Mouse (Mus musculus): ENCODE measurements around the gene Gm17622. TPM values are rescaled to one million over a fixed set of nuclear protein-coding genes. Genes with fewer than 3 reads are reported as not detected.

Gm17622 gene
- total RNA-seq, 4 experiments from 2014 or later = not detected

DNA sequence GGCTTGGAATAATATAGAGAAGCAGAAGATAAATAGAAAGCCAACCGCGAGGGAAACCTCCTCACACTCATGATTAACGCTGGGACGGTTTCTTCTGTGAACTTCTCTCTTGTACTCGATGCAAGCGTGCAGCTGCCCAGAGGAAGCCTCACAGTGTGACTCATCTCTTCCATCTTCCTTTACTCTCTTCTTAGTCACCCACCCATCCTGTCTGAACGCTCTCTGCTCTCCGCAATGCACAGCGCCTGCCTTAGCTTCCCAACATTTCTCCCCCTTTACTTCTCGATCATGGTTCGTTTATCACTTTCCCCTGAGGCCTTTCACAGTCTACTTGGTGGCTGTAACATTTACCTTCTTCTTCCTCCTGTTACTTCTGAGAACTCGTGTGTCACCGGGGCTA lies 20.1 kb downstream of the Gm17622 start:
- DNase-seq (ENCODE audit: low spot score in 2 of 2) = no peak

DNA sequence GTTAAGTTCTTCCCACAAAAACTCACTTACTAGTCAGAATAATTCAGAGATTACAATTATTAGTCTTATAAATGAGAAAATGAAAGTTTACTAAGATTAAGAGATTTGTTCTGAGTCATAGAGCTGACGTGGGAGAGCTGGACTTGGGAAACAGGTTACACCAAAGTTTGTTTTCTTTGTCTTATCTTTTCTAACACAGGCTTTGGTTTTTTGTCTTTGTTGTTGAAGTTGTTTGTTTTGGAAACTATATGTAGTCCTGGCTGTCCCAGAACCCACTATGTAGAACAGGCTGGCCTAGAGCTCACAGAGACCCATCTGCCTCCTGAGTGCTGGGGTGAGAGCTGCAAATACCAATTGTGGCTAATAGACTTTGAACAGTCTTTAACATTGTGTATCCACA lies 20.7 kb downstream of the Gm17622 start:
- DNase-seq (ENCODE audit: low spot score in 2 of 2) = no peak

DNA sequence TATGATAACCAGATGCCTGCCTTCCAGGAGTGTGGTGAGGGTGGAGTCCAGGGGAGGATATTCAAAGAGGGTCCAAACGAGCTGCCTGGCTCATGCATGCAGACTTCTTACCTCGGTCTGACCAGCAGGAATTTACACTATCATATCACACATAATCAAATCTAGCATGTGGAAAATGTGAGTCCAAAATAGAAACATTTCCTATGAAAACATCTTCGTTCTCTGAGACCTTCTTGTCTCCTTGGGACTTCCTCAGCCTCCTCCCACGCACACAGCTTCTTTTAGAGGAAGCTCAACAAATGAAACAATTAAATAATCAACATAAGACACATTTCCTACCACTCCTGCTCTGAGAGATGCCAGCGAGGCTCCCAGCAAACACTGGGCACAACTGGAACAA lies 21.4 kb downstream of the Gm17622 start:
- DNase-seq (ENCODE audit: low spot score in 2 of 2) = no peak

GRCm38 (mm10) chr13:96514154-96514942 lies 23.8 kb downstream of the Gm17622 start:
- no peak for DNase-seq (ENCODE audit: low spot score in 2 of 2)

DNA sequence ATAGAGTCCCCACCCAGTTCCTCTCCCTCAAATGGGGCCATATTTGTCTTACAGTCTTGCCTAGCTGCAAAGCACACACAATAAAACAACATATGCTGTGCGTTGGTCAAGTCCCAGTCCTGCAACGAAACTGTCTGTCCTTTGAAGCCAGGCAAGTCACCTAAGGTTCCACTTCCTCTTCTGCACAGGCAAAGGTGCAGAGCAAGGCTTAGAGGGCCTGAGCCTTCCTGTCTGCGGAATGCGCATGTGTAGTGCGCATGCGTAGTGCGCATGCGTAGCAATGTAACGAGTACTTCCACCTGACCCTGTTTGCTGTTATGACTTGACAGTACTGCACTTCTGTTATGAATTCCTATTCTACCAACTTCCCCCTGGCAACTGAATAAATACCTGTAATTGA lies 25.7 kb downstream of the Gm17622 start:
- no peak for DNase-seq (ENCODE audit: low spot score in 2 of 2)

- no peak for DNase-seq (ENCODE audit: low spot score in 2 of 2)
Measured at GRCm38 (mm10) chr13:96517335-96517734, 26.8 kb downstream of the Gm17622 start.

DNA sequence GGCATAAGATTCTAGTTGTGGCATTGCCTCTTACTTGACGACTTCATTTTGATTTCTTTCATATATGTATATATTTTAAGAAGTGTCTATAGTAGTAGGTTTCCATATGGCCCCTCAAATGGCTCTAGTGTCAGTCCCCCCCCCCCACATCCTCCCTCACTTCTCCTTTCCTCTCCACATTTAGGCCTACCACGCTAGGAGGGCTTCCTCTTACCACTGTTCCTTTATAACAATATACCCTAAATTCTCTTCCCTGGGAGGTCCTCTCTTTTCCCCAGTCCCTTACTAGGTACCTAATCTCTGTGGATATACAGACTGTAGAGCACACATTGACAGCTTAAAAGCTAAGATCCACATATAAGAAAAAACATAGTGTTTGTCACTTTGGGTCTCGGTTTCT lies 30.8 kb downstream of the Gm17622 start:
- no peak for DNase-seq (ENCODE audit: low spot score in 2 of 2)

DNA sequence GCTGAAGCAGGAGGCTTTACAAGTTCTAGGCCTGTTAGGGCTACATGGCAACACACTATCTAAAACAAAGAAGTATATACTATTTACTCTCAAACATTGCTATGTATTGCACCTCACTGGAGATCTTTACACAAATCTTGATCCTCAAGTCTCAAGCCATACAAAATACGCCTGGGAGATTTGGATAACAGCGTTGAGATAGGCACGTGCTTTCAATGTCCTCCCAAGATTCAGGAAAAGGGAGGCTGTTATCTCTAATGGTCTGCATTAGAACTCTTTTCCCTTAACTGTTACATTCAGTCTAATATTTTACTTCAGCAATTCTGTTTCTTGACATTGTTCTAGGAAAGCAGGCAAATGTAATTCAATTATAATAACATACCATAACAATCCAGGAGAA lies 36.5 kb downstream of the Gm17622 start:
- DNase-seq (ENCODE audit: low spot score in 2 of 2) = no peak

GRCm38 (mm10) chr13:96527856-96528255 lies 37.3 kb downstream of the Gm17622 start:
- DNase-seq (ENCODE audit: low spot score in 2 of 2) = no peak

- DNase-seq (ENCODE audit: low spot score in 2 of 2) = no peak
Measured at GRCm38 (mm10) chr13:96528776-96529175, 38.2 kb downstream of the Gm17622 start.

DNA sequence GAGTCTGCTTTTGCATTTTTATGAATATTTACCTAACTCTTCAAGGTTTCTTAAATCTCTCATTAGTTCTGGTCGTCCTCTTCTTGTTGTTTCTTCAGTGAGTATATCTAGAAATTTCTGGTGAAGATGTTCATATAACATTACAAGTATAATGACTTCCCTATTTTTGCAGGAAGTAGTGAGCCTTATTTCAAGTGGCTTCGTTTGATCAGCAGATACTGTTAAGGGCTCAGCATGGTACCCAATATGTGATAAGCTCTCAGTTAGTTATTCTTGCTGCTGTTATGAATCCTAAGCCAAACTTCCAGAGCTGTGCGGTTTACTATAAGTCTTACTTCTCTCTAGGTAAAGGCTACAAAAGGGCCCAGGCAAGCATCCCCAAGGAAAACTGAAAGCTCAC lies 39.0 kb downstream of the Gm17622 start:
- no peak for DNase-seq (ENCODE audit: low spot score in 2 of 2)

DNA sequence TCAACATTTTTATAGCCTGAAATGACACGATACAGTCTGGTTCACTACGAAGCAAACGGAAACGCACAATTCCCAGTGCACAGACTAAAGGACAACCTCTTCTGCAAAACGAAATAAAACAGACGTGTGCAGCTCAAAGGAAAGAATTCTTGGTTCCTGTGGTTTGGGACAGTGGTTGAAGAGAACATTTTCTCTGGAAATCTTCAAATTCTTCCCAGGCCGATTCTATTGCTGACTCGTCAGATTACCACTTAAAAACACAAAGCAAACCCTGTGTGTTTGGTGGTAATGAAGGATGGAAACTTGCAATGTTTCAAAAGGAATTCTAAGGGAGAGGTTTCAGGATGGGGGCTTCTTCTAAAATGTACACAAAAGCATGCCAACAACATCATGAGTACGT lies 39.5 kb downstream of the Gm17622 start:
- DNase-seq (ENCODE audit: low spot score in 2 of 2) = no peak

- no peak for DNase-seq (ENCODE audit: low spot score in 2 of 2)
Measured at GRCm38 (mm10) chr13:96532176-96532575, 41.6 kb downstream of the Gm17622 start.

DNA sequence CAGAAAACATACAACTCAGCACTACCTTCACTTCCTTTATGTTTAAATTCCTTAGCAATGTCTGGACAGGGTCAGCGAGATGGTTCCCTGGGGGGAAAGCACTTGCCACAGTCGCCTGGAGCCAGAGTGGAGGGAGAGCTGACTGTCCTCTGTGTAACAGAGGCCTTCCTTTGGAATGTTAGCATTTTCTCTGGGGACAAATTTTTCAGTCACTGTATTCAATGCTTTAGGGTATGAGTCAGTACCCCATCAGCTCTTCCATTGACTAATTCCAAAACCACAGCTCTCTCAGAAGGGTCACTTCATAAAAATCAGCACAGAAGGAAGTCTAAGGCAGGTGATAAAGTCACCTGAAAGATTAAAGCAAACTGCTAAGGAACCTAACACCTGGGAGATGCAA lies 43.2 kb downstream of the Gm17622 start:
- DNase-seq (ENCODE audit: low spot score in 2 of 2) = no peak

DNA sequence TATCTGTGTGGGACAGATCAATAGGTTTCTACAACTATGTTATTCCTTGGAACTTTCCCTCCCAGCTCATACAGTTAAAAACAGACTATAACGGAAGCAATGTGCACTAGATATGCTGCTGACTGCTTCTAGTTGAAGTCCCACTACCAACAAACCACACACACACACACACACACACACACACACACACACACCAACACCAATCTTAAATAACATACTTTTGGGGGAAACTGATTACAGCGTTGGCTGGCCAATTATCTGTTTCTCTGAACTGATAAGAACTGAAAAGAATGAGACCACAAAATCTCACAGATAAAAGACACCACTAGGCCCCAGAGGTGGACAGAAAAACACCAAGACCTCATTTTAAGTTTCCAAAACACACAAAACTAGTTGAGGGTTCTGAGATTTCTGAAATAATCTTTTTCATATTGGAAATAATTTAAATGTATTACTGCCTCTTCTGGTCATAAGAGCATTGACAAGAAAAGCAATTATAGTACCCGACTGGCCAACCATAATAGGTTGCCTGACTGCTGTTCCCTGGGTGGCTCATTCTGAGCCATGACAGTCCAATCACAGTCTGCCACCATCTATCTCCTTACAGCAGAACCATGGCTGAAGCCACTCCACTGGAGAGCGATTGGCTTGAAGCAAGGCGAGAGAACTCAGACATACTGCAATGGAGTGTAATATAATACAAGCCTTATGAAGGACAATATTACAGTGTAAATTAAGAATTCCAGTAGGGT lies 46.5 kb downstream of the Gm17622 start:
- no peak for DNase-seq (ENCODE audit: low spot score in 2 of 2)

- no peak for DNase-seq (ENCODE audit: low spot score in 2 of 2)
Measured at GRCm38 (mm10) chr13:96538103-96538502, 47.6 kb downstream of the Gm17622 start.

Other genes with a start within 250 kb of the Gm17622 start
- 10 to 100 TPM; 30.6 to 38.3 (median 34.1) TPM for gene Poc5, start 102.4 kb upstream of the Gm17622 start, total RNA-seq (2022)
- 1 to 10 TPM in 1 of 4 experiments, under 1 TPM in 3; 0.24 to 1.1 (median 0.29) TPM for gene Ankdd1b, start 19.5 kb upstream of the Gm17622 start, total RNA-seq (2022)
- gene Polk, start 51.8 kb downstream of the Gm17622 start, total RNA-seq (2022) = 10 to 100 TPM; 12.8 to 15.2 (median 14.3) TPM
- 10 to 100 TPM; 65.8 to 84.1 (median 71.5) TPM for gene Col4a3bp, start 51.9 kb downstream of the Gm17622 start, total RNA-seq (2022)
- 100 to 1,000 TPM; 129 to 171 (median 150) TPM for gene Hmgcr, start 180.2 kb downstream of the Gm17622 start, total RNA-seq (2022)

Data from left cerebral cortex, adult 8-10 months (tissue).